Mouse (Mus musculus): ENCODE measurements around the gene Gm17018.

Gene Gm17018

DNA sequence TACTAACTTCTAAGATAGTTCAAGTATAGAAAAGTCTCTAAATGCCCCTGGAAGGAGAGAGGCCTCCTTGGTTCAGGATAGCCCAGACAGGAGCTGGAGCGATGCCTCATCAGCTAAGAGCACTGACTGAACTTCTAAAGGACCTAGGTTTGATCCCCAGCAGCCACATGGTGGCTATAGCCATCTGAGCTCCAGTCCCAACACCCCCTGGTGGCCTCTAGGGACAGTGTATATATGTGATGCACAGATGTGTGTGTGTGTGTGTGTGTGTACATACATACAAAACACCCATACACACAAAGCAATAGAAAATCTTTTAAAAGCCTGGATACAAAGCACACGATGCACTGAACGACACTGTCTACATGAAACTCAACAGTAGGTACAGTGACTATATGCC, 68.8 kb downstream of the Gm17018 start:
- no peak for DNase-seq

All from kidney, adult 8-10 months (tissue).